Mouse (Mus musculus): Measurements from ENCODE around the gene Olfr804. TPM values are rescaled to one million over a fixed set of nuclear protein-coding genes. Genes with fewer than 3 reads are reported as not detected.

Gene Olfr804
- not detected in 2 replicates for polyA plus RNA-seq (2014; fragmentation: Nextera tagmentation; extraction: Ambion mirVana)

DNA sequence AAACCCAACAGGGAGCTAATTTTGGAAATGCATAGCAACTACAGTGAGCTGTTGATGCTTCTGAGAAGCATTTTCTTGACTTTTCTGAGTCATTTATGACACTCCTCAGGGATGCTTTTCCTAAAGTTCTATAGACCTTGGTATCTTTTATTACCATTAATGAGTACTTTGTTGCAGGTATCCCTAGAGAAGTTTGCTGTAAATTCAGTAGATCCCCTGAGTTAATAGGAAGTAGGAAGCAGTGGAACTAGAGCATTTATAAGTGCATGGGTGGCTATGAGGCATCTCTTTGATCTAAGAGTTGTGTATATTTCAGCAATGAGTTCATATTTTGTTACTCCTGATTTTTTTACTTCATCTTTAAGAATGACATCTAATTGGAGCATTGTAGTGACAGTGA is at the start of gene Olfr804:
Gene Olfr804, plus strand, starts transcription at position 301 of the 400 bp plus-strand sequence.
- ATAC-seq (replicated peaks; ENCODE audit: low FRiP score), result no peak
- DNase-seq (ENCODE audit: low spot score), result no peak
- no peaks in the 10 kb centered on the region for H3K4me1 ChIP-seq (replicated peaks; ENCODE audit: control insufficient read depth, insufficient read depth, low read length)

GRCm38 (mm10) chr10:129657394-129657793 is 45.6 kb upstream of the Olfr804 start, which contains the start of gene Olfr800:
Olfr800 (plus strand) TSS chr10:129657694.
- H3K4me2 ChIP-seq, result no peak within 1 kb of the TSS
- DNase-seq (ENCODE audit: low spot score) (no peak), ATAC-seq (replicated peaks; ENCODE audit: low FRiP score) (no peak)
- H3K9me3 ChIP-seq (ENCODE audit: control insufficient read depth, low read length), result no peaks in the 10 kb centered on the region
- H3K4me1 ChIP-seq (replicated peaks; ENCODE audit: control insufficient read depth, insufficient read depth, low read length), result no peaks in the 10 kb centered on the region
- no peak within 1 kb of the TSS for H3K4me3 ChIP-seq (ENCODE audit: low read depth, low read length)
- H3K9ac ChIP-seq (ENCODE audit: low read depth, low read length), result no peak within 1 kb of the TSS
- H3K27me3 ChIP-seq (replicated peaks; ENCODE audit: control insufficient read depth, insufficient read depth, low read length), result no peaks in the 10 kb centered on the region
- no peaks in the 10 kb centered on the region for H3K36me3 ChIP-seq (ENCODE audit: control insufficient read depth, insufficient read depth, low read length)
- H3K27ac ChIP-seq (ENCODE audit: low read depth, low read length), result no peak within 1 kb of the TSS

More for the DNA sequence above, at the start of gene Olfr804:
- Histone ChIP-seq H3K36me3 (ENCODE audit: control insufficient read depth, insufficient read depth, low read length) (no peaks in the 10 kb centered on the region), H3K27me3 (replicated peaks; ENCODE audit: control insufficient read depth, insufficient read depth, low read length) (no peaks in the 10 kb centered on the region), H3K4me2 (no peak within 1 kb of the TSS), H3K4me3 (ENCODE audit: low read depth, low read length) (no peak within 1 kb of the TSS), H3K9ac (ENCODE audit: low read depth, low read length) (no peak within 1 kb of the TSS), H3K9me3 (ENCODE audit: control insufficient read depth, low read length) (no peaks in the 10 kb centered on the region), H3K27ac (ENCODE audit: low read depth, low read length) (no peak within 1 kb of the TSS)

- Histone ChIP-seq H3K9ac (ENCODE audit: low read depth, low read length) (no peak within 1 kb of the TSS), H3K4me1 (replicated peaks; ENCODE audit: control insufficient read depth, insufficient read depth, low read length) (no peaks in the 10 kb centered on the region), H3K27me3 (replicated peaks; ENCODE audit: control insufficient read depth, insufficient read depth, low read length) (no peaks in the 10 kb centered on the region), H3K9me3 (ENCODE audit: control insufficient read depth, low read length) (no peaks in the 10 kb centered on the region), H3K36me3 (ENCODE audit: control insufficient read depth, insufficient read depth, low read length) (no peaks in the 10 kb centered on the region), H3K4me2 (no peak within 1 kb of the TSS), H3K4me3 (ENCODE audit: low read depth, low read length) (no peak within 1 kb of the TSS), H3K27ac (ENCODE audit: low read depth, low read length) (no peak within 1 kb of the TSS)
- no peak for ATAC-seq (replicated peaks; ENCODE audit: low FRiP score)
- 68% methylated on average over 1 of the region's 1 CpGs for WGBS
- no peak for DNase-seq (ENCODE audit: low spot score)
Observed at GRCm38 (mm10) chr10:129673765-129674164, 29.2 kb upstream of the Olfr804 start, which contains the start of gene Olfr801. Olfr801 (minus strand) TSS chr10:129673865.

- Histone ChIP-seq H3K4me1 (replicated peaks; ENCODE audit: control insufficient read depth, insufficient read depth, low read length) (no peaks in the 10 kb centered on the region), H3K27me3 (replicated peaks; ENCODE audit: control insufficient read depth, insufficient read depth, low read length) (no peaks in the 10 kb centered on the region), H3K4me3 (ENCODE audit: low read depth, low read length) (no peak within 1 kb of the TSS), H3K9me3 (ENCODE audit: control insufficient read depth, low read length) (no peaks in the 10 kb centered on the region), H3K4me2 (no peak within 1 kb of the TSS), H3K9ac (ENCODE audit: low read depth, low read length) (no peak within 1 kb of the TSS), H3K27ac (ENCODE audit: low read depth, low read length) (no peak within 1 kb of the TSS), H3K36me3 (ENCODE audit: control insufficient read depth, insufficient read depth, low read length) (no peaks in the 10 kb centered on the region)
- ATAC-seq (replicated peaks; ENCODE audit: low FRiP score) (no peak), DNase-seq (ENCODE audit: low spot score) (no peak)
- WGBS, result 49% methylated on average over 1 of the region's 1 CpGs
Observed at GRCm38 (mm10) chr10:129688069-129688468, 14.9 kb upstream of the Olfr804 start, which contains the start of gene Olfr802. Olfr802 (minus strand) TSS chr10:129688169.

GRCm38 (mm10) chr10:129694186-129694585 is 8.8 kb upstream of the Olfr804 start, which contains the start of gene Olfr803:
Olfr803 (minus strand) TSS chr10:129694286.
- no peak for DNase-seq (ENCODE audit: low spot score)
- Histone ChIP-seq H3K9ac (ENCODE audit: low read depth, low read length) (no peak within 1 kb of the TSS), H3K4me1 (replicated peaks; ENCODE audit: control insufficient read depth, insufficient read depth, low read length) (no peaks in the 10 kb centered on the region), H3K27ac (ENCODE audit: low read depth, low read length) (no peak within 1 kb of the TSS), H3K4me2 (no peak within 1 kb of the TSS), H3K27me3 (replicated peaks; ENCODE audit: control insufficient read depth, insufficient read depth, low read length) (no peaks in the 10 kb centered on the region), H3K9me3 (ENCODE audit: control insufficient read depth, low read length) (no peaks in the 10 kb centered on the region), H3K36me3 (ENCODE audit: control insufficient read depth, insufficient read depth, low read length) (no peaks in the 10 kb centered on the region), H3K4me3 (ENCODE audit: low read depth, low read length) (no peak within 1 kb of the TSS)
- WGBS, result 74% methylated on average over 2 of the region's 2 CpGs
- ATAC-seq (replicated peaks; ENCODE audit: low FRiP score), result no peak

DNA sequence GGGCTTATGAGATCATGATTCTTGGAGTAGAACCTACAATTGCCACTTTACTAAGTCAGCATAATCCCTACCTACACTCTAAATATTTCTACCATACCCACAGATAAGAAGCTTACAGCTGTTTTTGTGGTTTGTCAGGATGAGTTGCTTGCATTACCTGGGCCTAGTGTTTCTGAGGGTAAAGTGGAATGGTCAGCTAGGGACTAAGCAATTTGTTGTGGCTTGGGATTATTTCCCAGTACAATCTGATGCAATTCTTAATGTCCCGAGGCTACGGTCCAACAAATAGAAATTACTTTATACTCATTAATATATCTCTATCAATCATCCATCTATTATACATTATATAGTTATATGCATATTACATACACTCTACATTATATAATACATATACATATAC is 26.3 kb downstream of the Olfr804 start, which contains the start of gene Olfr805:
Gene Olfr805, minus strand, starts transcription at position 101 of the 400 bp plus-strand sequence.
- no peak within 1 kb of the TSS for H3K4me3 ChIP-seq (ENCODE audit: low read depth, low read length)
- H3K36me3 ChIP-seq (ENCODE audit: control insufficient read depth, insufficient read depth, low read length), result no peaks in the 10 kb centered on the region
- no peak within 1 kb of the TSS for H3K27ac ChIP-seq (ENCODE audit: low read depth, low read length)
- DNase-seq (ENCODE audit: low spot score) (no peak), ATAC-seq (replicated peaks; ENCODE audit: low FRiP score) (no peak)
- H3K9me3 ChIP-seq (ENCODE audit: control insufficient read depth, low read length), result no peaks in the 10 kb centered on the region
- H3K4me1 ChIP-seq (replicated peaks; ENCODE audit: control insufficient read depth, insufficient read depth, low read length), result no peaks in the 10 kb centered on the region
- 92% methylated on average over 2 of the region's 2 CpGs for WGBS
- no peak within 1 kb of the TSS for H3K4me2 ChIP-seq
- H3K9ac ChIP-seq (ENCODE audit: low read depth, low read length), result no peak within 1 kb of the TSS
- no peaks in the 10 kb centered on the region for H3K27me3 ChIP-seq (replicated peaks; ENCODE audit: control insufficient read depth, insufficient read depth, low read length)

- no peaks in the 10 kb centered on the region for H3K9me3 ChIP-seq (ENCODE audit: control insufficient read depth, low read length)
Observed at GRCm38 (mm10) chr10:129741821-129742220, 38.8 kb downstream of the Olfr804 start, which contains the start of gene Olfr806. Olfr806 (minus strand) TSS chr10:129741921.

GRCm38 (mm10) chr10:129757693-129758092 is 54.7 kb downstream of the Olfr804 start, which contains the start of gene Olfr807:
Olfr807 (minus strand) TSS chr10:129757793.
- WGBS, result 80% methylated on average over 1 of the region's 1 CpGs
- H3K9ac ChIP-seq (ENCODE audit: low read depth, low read length), result no peak within 1 kb of the TSS
- DNase-seq (ENCODE audit: low spot score) (no peak), ATAC-seq (replicated peaks; ENCODE audit: low FRiP score) (no peak)
- no peak within 1 kb of the TSS for H3K4me2 ChIP-seq
- H3K27ac ChIP-seq (ENCODE audit: low read depth, low read length), result no peak within 1 kb of the TSS
- H3K4me1 ChIP-seq (replicated peaks; ENCODE audit: control insufficient read depth, insufficient read depth, low read length), result no peaks in the 10 kb centered on the region
- H3K4me3 ChIP-seq (ENCODE audit: low read depth, low read length), result no peak within 1 kb of the TSS
- no peaks in the 10 kb centered on the region for H3K27me3 ChIP-seq (replicated peaks; ENCODE audit: control insufficient read depth, insufficient read depth, low read length)
- H3K9me3 ChIP-seq (ENCODE audit: control insufficient read depth, low read length), result no peaks in the 10 kb centered on the region
- no peaks in the 10 kb centered on the region for H3K36me3 ChIP-seq (ENCODE audit: control insufficient read depth, insufficient read depth, low read length)

More at GRCm38 (mm10) chr10:129741821-129742220, 38.8 kb downstream of the Olfr804 start, which contains the start of gene Olfr806:
- Histone ChIP-seq H3K4me3 (ENCODE audit: low read depth, low read length) (no peak within 1 kb of the TSS), H3K4me1 (replicated peaks; ENCODE audit: control insufficient read depth, insufficient read depth, low read length) (no peaks in the 10 kb centered on the region), H3K27me3 (replicated peaks; ENCODE audit: control insufficient read depth, insufficient read depth, low read length) (no peaks in the 10 kb centered on the region), H3K36me3 (ENCODE audit: control insufficient read depth, insufficient read depth, low read length) (no peaks in the 10 kb centered on the region), H3K9ac (ENCODE audit: low read depth, low read length) (no peak within 1 kb of the TSS), H3K4me2 (no peak within 1 kb of the TSS), H3K27ac (ENCODE audit: low read depth, low read length) (no peak within 1 kb of the TSS)
- DNase-seq (ENCODE audit: low spot score) (no peak), ATAC-seq (replicated peaks; ENCODE audit: low FRiP score) (no peak)
